Mouse (Mus musculus): ENCODE measurements around the gene Bola2.
A peak's percentile ranks its signal among the peaks of the same experiment; 100 is the strongest.

- TF ChIP-seq CTCF (IDR thresholded peaks at IDR 0.05; ENCODE audit: low read depth): peak; percentile 55
- TF ChIP-seq EP300 (IDR thresholded peaks at IDR 0.05; ENCODE audit: low read depth): no peak
Measured at GRCm38 (mm10) chr7:126718787-126719337, 23.7 kb downstream of the Bola2 start.
